Comparison of ENCODE assay signal across 15 mouse cellular contexts in the genomic region with DNA sequence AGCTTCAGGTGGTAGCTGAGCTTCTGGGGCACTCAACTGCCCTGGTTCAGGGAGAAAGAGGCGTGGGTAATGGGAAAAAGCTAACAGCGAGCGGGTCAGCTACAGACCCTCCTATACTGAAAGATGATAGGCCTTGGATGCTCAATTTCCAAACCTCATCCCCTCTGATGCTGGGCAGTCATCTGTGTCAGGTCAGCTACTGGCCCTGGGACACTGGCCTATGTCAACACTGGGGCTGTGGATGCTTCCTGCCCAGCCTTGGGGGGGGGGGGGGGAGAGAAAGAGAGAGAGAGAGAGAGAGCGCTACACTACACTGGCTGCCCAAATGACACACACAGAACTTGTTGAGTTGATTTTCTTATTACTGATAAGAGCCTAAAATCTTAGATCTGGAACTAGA. TPM values are rescaled to one million over a fixed set of nuclear protein-coding genes. Genes with fewer than 3 reads are reported as not detected.
DNase-seq lines count a peak whose midpoint lies in the region; ATAC-seq and TF ChIP-seq lines count a peak whose summit lies in the region.
"Had no signal": no experiment of that assay in that cellular context is flagged by ENCODE, and none has a peak within 500 bp of the region (broad histone marks: within the 10 kb centered on the region; RNA-seq: fewer than 3 reads in every experiment).

No protein-coding gene starts in this region.

- no peak for TF ChIP-seq CTCF in kidney, adult 2 months (conservative IDR thresholded peaks at IDR 0.05; ENCODE audit: insufficient read depth, insufficient read length, low read depth, low read length)

- H3K27me3 ChIP-seq in kidney, adult 2 months (replicated peaks; ENCODE audit: control insufficient read depth, insufficient read depth, low read length), result no peaks in the 10 kb centered on the region
- no peaks in the 10 kb centered on the region for H3K27me3 ChIP-seq in forebrain, embryonic 14.5 days (replicated peaks; ENCODE audit: control insufficient read depth, insufficient read depth, low read length)
- H3K27me3 ChIP-seq in hindbrain, embryonic 15.5 days, result no peaks in the 10 kb centered on the region
- H3K27me3 ChIP-seq in neural tube, embryonic 13.5 days, result no peaks in the 10 kb centered on the region
- H3K27me3 ChIP-seq: stomach, embryonic 15.5 days had no signal

- H3K4me3 ChIP-seq in kidney, adult 2 months (ENCODE audit: insufficient read depth, low read depth, low read length), result no peak overlapping the region
- no peak overlapping the region for H3K4me3 ChIP-seq in forebrain, embryonic 14.5 days (ENCODE audit: low read depth, low read length)
- H3K4me3 ChIP-seq in hindbrain, embryonic 15.5 days, result no peak overlapping the region
- H3K4me3 ChIP-seq in neural tube, embryonic 13.5 days, result no peak overlapping the region
- H3K4me3 ChIP-seq: stomach, embryonic 15.5 days had no signal

- H3K4me2 ChIP-seq in forebrain, embryonic 14.5 days (ENCODE audit: low read length), result no peak overlapping the region
- H3K4me2 ChIP-seq in hindbrain, embryonic 15.5 days, result no peak overlapping the region
- H3K4me2 ChIP-seq in neural tube, embryonic 13.5 days, result no peak overlapping the region
- H3K4me2 ChIP-seq: stomach, embryonic 15.5 days had no signal

- no peak overlapping the region for H3K9ac ChIP-seq in forebrain, embryonic 14.5 days (ENCODE audit: low read length)
- no peak overlapping the region for H3K9ac ChIP-seq in hindbrain, embryonic 15.5 days
- 0 out of 2 replicates have a peak overlapping the region, but pooled peaks have one; percentile 8 for H3K9ac ChIP-seq in neural tube, embryonic 13.5 days
- H3K9ac ChIP-seq: liver, embryonic 14.5 days; stomach, embryonic 15.5 days had no signal

- TF ChIP-seq POLR2A in kidney, adult 2 months (IDR thresholded peaks at IDR 0.05; ENCODE audit: low read depth, low read length), result no peak

- H3K36me3 ChIP-seq in kidney, adult 2 months (ENCODE audit: control insufficient read depth, insufficient read depth, low read length), result no peaks in the 10 kb centered on the region
- no peaks in the 10 kb centered on the region for H3K36me3 ChIP-seq in forebrain, embryonic 14.5 days (ENCODE audit: control insufficient read depth, insufficient read depth, low read length)
- H3K36me3 ChIP-seq in hindbrain, embryonic 15.5 days, result no peaks in the 10 kb centered on the region
- H3K36me3 ChIP-seq in neural tube, embryonic 13.5 days, result no peaks in the 10 kb centered on the region
- H3K36me3 ChIP-seq: G1E; stomach, embryonic 15.5 days had no signal

- intact Hi-C loops in left cerebral cortex, postnatal 25 days (cut with DNase I), result loop anchor here (5.0 kb wide), 1 partner anchor 74 kb away; no protein-coding TSS in a partner anchor

- no peaks in the 10 kb centered on the region for H3K4me1 ChIP-seq in kidney, adult 2 months (ENCODE audit: control insufficient read depth, insufficient read depth, low read length)
- H3K4me1 ChIP-seq in forebrain, embryonic 14.5 days (ENCODE audit: control insufficient read depth, insufficient read depth, low read length), result peaks cover 14% of the 10 kb centered on the region
- H3K4me1 ChIP-seq in hindbrain, embryonic 15.5 days (replicated peaks), result peaks cover 22% of the 10 kb centered on the region
- peaks cover 19% of the 10 kb centered on the region for H3K4me1 ChIP-seq in neural tube, embryonic 13.5 days (replicated peaks)
- H3K4me1 ChIP-seq: stomach, embryonic 15.5 days had no signal

- peaks cover 4% of the 10 kb centered on the region; the same call in 1 of the 2 replicates for H3K9me3 ChIP-seq in forebrain, embryonic 14.5 days (replicated peaks; ENCODE audit: control insufficient read depth, low read length)
- no peaks in the 10 kb centered on the region for H3K9me3 ChIP-seq in hindbrain, embryonic 15.5 days
- 0 out of 2 replicates have a peak, but pooled peaks cover 6% of the 10 kb centered on the region for H3K9me3 ChIP-seq in neural tube, embryonic 13.5 days
- H3K9me3 ChIP-seq: stomach, embryonic 15.5 days had no signal

- WGBS in kidney, adult 2 months, result 33% methylated on average over 4 of the region's 4 CpGs
- WGBS in forebrain, embryonic 14.5 days, result 16% methylated on average over 4 of the region's 4 CpGs
- 15% methylated on average over 4 of the region's 4 CpGs for WGBS in hindbrain, embryonic 15.5 days
- WGBS in neural tube, embryonic 13.5 days, result 38% methylated on average over 4 of the region's 4 CpGs

- no peak overlapping the region for H3K27ac ChIP-seq in kidney, adult 2 months (ENCODE audit: insufficient read depth, low read depth, low read length)
- H3K27ac ChIP-seq in forebrain, embryonic 14.5 days (ENCODE audit: low read depth, low read length), result peak overlapping the region; percentile 27; the same call in 1 of the 2 replicates
- H3K27ac ChIP-seq in hindbrain, embryonic 15.5 days (replicated peaks), result peak overlapping the region; percentile 76
- H3K27ac ChIP-seq in neural tube, embryonic 13.5 days (replicated peaks), result peak overlapping the region; percentile 74; the same call in 1 of the 2 replicates
- H3K27ac ChIP-seq: liver, embryonic 14.5 days; stomach, embryonic 15.5 days had no signal

- no peak; the same call in 1 of the 2 replicates for ATAC-seq in forebrain, embryonic 14.5 days
- peak; percentile 14; the same call in 1 of the 2 replicates for ATAC-seq in hindbrain, embryonic 15.5 days (ENCODE audit: low FRiP score, low read depth)
- ATAC-seq in neural tube, embryonic 13.5 days (ENCODE audit: low read depth), result peak; percentile 58

- peak; percentile 16 to 41 for DNase-seq in kidney, postnatal 4 days
- DNase-seq in kidney, adult 2 months, result no peak
- no peak for DNase-seq in forebrain, embryonic 14.5 days (ENCODE audit: low spot score)
- no peak for DNase-seq in right cerebral cortex, postnatal 10 days (ENCODE audit: low spot score in 2 of 2)
- no peak for DNase-seq in left cerebral cortex, postnatal 25 days (ENCODE audit: low spot score in 2 of 2)
- DNase-seq: adrenal gland, adult 8-10 months; heart, adult 11 months; kidney, postnatal 36 days; lung, postnatal 14 days; spleen, adult 18-20 months had no signal

RNA-seq across cellular contexts. Expression of a gene that starts 28.6 kb away (rescaled TPM):
- polyA plus RNA-seq in kidney, adult 2 months (2012; rRNA removed), result 76.1 and 80.8 TPM in 2 replicates
- 11.5 and 13.1 TPM in 2 replicates for polyA plus RNA-seq in forebrain, embryonic 14.5 days (2014; fragmentation: Nextera tagmentation; extraction: Ambion mirVana)
- polyA plus RNA-seq in hindbrain, embryonic 15.5 days (2015; fragmentation: Nextera tagmentation; extraction: Ambion mirVana), result 27.8 and 29.7 TPM in 2 replicates
- 18.9 and 19.0 TPM in 2 replicates for polyA plus RNA-seq in neural tube, embryonic 13.5 days (2015; fragmentation: Nextera tagmentation; extraction: Ambion mirVana)
- 100 to 1,000 TPM in 1 of 2 experiments, 10 to 100 TPM in 1; 86.1 to 104 TPM for total RNA-seq in left cerebral cortex, postnatal 25 days (2021)
- polyA plus RNA-seq: G1E had no signal

Comparison
In these comparisons a context has a peak if more than half of its experiments do, and no peak if none do; other contexts are left out.
1. DNase-seq: peak in kidney, postnatal 4 days (2 of 2); none in kidney, adult 2 months (single experiment), forebrain, embryonic 14.5 days (single experiment), right cerebral cortex, postnatal 10 days (0 of 2) and left cerebral cortex, postnatal 25 days (0 of 2).